Mouse (Mus musculus) effector memory CD4-positive, alpha-beta T cell, adult 7 months (primary cell): ENCODE data around the gene Nrip3. TPM values are rescaled to one million over a fixed set of nuclear protein-coding genes. Genes with fewer than 3 reads are reported as not detected.

Experiments used
- polyA plus RNA-seq: library from polyadenylated mRNA; unstranded; fragments of 100-300 nt; shearing (Covaris generic); gene quantifications from one replicate; pipeline ENCODE4 v1.2.1, GENCODE M21; 2017

Gene Nrip3
- polyA plus RNA-seq: 1.1 TPM

GRCm38 (mm10) chr7:109781470-109782203 is at the start of gene Nrip3:
Gene Nrip3, minus strand, starts transcription at chr7:109782025.

GRCm38 (mm10) chr7:109752008-109752925 is 29.6 kb downstream of the Nrip3 start, which contains the start of gene Tmem9b:
Gene Tmem9b, minus strand, starts transcription at chr7:109752875.

GRCm38 (mm10) chr7:109731626-109732025 is 50.2 kb downstream of the Nrip3 start, which contains the start of gene Ascl3:
Gene Ascl3, minus strand, starts transcription at chr7:109731726.

GRCm38 (mm10) chr7:109723697-109724096 is 58.1 kb downstream of the Nrip3 start, which contains the start of gene BC051019:
Gene BC051019, minus strand, starts transcription at chr7:109723850.

Other genes with a start within 250 kb of the Nrip3 start
- 1.2 TPM for gene St5, start 78.4 kb downstream of the Nrip3 start, polyA plus RNA-seq
- 14.9 TPM for gene Akip1, start 78.3 kb downstream of the Nrip3 start, polyA plus RNA-seq
- gene BC051019, start 58.2 kb downstream of the Nrip3 start, polyA plus RNA-seq: not detected
- 1.3 TPM for gene Ascl3, start 50.3 kb downstream of the Nrip3 start, polyA plus RNA-seq
- gene Tmem9b, start 29.1 kb downstream of the Nrip3 start, polyA plus RNA-seq: 97.2 TPM
- not detected for gene Scube2, start 83.7 kb upstream of the Nrip3 start, polyA plus RNA-seq
- 20.6 TPM for gene Dennd5a, start 178.4 kb upstream of the Nrip3 start, polyA plus RNA-seq
- gene Tmem41b, start 204.9 kb upstream of the Nrip3 start, polyA plus RNA-seq: 46.4 TPM
- gene Ipo7, start 236.2 kb upstream of the Nrip3 start, polyA plus RNA-seq: 38.0 TPM